Mouse (Mus musculus) forebrain, embryonic 11.5 days (tissue): ENCODE measurements around the gene Drc7. TPM values are rescaled to one million over a fixed set of nuclear protein-coding genes. Genes with fewer than 3 reads are reported as not detected.

Experiments
- ATAC-seq: fragments of 200-750 bp; cut with Nextera tagmentation; replicated peaks from 2 replicates; pipeline ENCODE4 v1.8.0; 2017; ENCODE audit warnings: moderate TSS enrichment; ENCODE audit not compliant: low FRiP score
- DNase-seq: peaks from one replicate; pipeline ENCODE4 v3.0.0-alpha.2; 2017; ENCODE audit warnings: low spot score
- H3K27ac ChIP-seq: fragments of 300-500 bp; sonication (generic); 2 replicates; pipeline ENCODE4 v1.5.1; 2014; ENCODE audit warnings: low read depth, low read length
- H3K27me3 ChIP-seq: fragments of 300-500 bp; sonication (generic); 2 replicates; pipeline ENCODE4 v1.6.1; 2014; ENCODE audit warnings: mild to moderate bottlenecking, low read length, mixed read lengths; ENCODE audit not compliant: control insufficient read depth, insufficient read depth
- H3K36me3 ChIP-seq: fragments of 300-500 bp; sonication (generic); 2 replicates; pipeline ENCODE4 v1.6.1; 2014; ENCODE audit warnings: mild to moderate bottlenecking, low read length, moderate library complexity, mixed read lengths; ENCODE audit not compliant: control insufficient read depth, insufficient read depth
- H3K4me1 ChIP-seq: fragments of 300-500 bp; sonication (generic); replicated peaks from 2 replicates; pipeline ENCODE4 v1.6.1; 2014; ENCODE audit warnings: low read length, mixed read lengths; ENCODE audit not compliant: control insufficient read depth, insufficient read depth
- H3K4me2 ChIP-seq: fragments of 300-500 bp; sonication (generic); 2 replicates; pipeline ENCODE4 v1.6.1; 2014; ENCODE audit warnings: low read depth, mild to moderate bottlenecking, low read length, moderate library complexity, mixed read lengths; ENCODE audit not compliant: severe bottlenecking
- H3K4me3 ChIP-seq: fragments of 300-500 bp; sonication (generic); 2 replicates; pipeline ENCODE4 v1.5.1; 2014; ENCODE audit warnings: low read depth, low read length
- H3K9ac ChIP-seq: fragments of 300-500 bp; sonication (generic); 2 replicates; pipeline ENCODE4 v1.6.1; 2014; ENCODE audit warnings: low read length
- H3K9me3 ChIP-seq: fragments of 300-500 bp; sonication (generic); 2 replicates; pipeline ENCODE4 v1.6.1; 2016; ENCODE audit warnings: low read length, mixed read lengths; ENCODE audit not compliant: control insufficient read depth
- WGBS: fragments of 180-500 bp; shearing (Covaris S2); extraction: QIAGEN DNeasy Blood & Tissue Kit; methylation state at CpG from one replicate; pipeline ENCODE4 v1.1.7; 2014; 5-methylcytosine and 5-hydroxymethylcytosine counted together
- polyA plus RNA-seq: library from polyadenylated mRNA; unstranded; fragments of >200 nt; fragmentation: Nextera tagmentation; extraction: Ambion mirVana; gene quantifications from 2 replicates; pipeline ENCODE4 v1.2.1, GENCODE M21; 2014

Drc7 gene
- polyA plus RNA-seq, 1 experiment from 2014 or later: 0.12 TPM

DNA sequence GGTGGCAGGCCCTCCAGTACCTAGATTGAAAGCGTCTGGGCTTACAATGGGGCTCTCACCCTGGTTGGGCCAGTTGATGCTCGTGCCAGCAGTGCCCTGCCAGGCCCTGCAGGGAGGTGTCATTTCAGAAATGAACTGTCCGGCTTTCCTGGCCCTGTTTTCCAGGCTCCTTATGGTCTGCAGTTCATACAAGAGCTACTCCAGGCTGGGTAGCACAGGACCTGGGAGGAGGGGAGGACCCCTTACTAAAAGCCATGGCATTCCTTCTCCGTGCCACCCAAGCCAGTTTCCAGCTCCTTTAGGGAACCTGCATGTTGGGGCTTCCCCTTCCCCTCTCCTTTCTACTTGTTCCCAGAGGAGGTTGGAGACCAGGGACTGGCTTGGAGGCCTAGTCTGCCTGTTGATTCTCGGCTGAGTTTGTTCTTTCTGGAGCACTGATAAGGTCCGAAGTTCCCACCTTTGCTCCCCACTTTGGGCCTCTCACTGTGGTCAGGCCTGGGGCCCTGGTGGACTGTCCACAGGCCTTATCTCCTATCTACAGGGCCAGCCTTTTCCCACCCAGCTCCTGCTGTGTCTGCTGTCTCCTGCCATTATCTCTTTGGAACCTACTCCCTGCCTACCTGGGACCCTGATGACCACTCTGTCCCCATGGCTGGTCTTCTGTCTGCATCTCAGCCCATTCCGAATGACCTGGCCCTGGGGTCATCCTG is 30.7 kb downstream of the Drc7 start:
- no peaks in the 10 kb centered on the region for H3K36me3 ChIP-seq
- H3K4me2 ChIP-seq: no peak overlapping the region
- H3K4me1 ChIP-seq: no peaks in the 10 kb centered on the region; the same call in 1 of the 2 replicates
- H3K9me3 ChIP-seq: no peaks in the 10 kb centered on the region
- no peak for ATAC-seq
- no peak overlapping the region for H3K4me3 ChIP-seq
- H3K27ac ChIP-seq: no peak overlapping the region
- no peak overlapping the region for H3K9ac ChIP-seq
- H3K27me3 ChIP-seq: no peaks in the 10 kb centered on the region
- no peak for DNase-seq
- 90% methylated on average over 7 of the region's 7 CpGs for WGBS

DNA sequence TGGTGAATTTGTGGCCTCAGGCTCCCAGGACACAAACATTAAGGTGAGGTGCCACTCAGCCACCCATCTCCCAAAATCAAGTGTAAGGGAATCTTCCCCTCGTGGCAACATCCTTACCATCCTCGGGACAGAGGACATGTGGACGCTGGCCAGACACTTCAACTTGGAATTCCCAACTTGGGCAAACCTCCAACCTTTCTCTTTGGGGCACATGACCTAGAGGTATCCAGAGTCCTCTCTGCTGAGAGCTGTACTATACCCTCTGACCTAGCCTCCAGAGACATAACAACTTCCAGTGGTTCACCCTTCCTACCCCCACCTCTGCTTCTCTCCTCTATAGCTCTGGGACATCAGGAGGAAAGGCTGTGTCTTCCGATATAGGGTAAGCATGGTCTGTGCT is 38.7 kb downstream of the Drc7 start:
- H3K4me1 ChIP-seq: no peaks in the 10 kb centered on the region
- no peak overlapping the region for H3K4me2 ChIP-seq
- ATAC-seq: no peak
- no peak overlapping the region for H3K4me3 ChIP-seq
- DNase-seq: no peak
- WGBS: 94% methylated on average over 4 of the region's 4 CpGs
- H3K27ac ChIP-seq: no peak overlapping the region
- H3K27me3 ChIP-seq: no peaks in the 10 kb centered on the region
- H3K9ac ChIP-seq: no peak overlapping the region
- no peaks in the 10 kb centered on the region for H3K9me3 ChIP-seq
- no peaks in the 10 kb centered on the region; the same call in 1 of the 2 replicates for H3K36me3 ChIP-seq

DNA sequence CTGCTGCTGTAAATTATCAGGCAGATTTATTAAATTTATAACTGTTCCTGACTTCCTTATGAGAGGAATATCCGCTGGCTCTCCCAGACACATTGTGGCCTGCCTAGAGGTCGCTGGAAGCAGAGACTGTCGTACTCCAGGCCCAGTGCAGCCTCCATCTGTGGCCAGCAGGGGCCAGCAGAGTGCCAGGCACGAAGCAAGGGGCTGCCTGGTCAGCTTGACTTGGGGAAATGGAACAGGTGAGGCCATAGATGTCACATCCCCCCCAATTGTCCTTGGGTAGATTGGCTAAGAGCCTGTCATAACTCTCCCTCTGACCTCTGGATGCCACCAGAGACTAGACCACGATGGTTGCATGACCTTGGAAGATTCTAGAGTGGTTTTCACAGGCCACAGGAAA is 44.1 kb downstream of the Drc7 start:
- peak; percentile 51; the same call in 1 of the 2 replicates for ATAC-seq
- no peaks in the 10 kb centered on the region for H3K4me1 ChIP-seq
- no peaks in the 10 kb centered on the region for H3K27me3 ChIP-seq
- H3K9me3 ChIP-seq: no peaks in the 10 kb centered on the region
- H3K4me2 ChIP-seq: no peak overlapping the region
- no peaks in the 10 kb centered on the region; the same call in 1 of the 2 replicates for H3K36me3 ChIP-seq
- DNase-seq: peak; percentile 78
- WGBS: 35% methylated on average over 5 of the region's 5 CpGs
- H3K4me3 ChIP-seq: no peak overlapping the region
- no peak overlapping the region for H3K27ac ChIP-seq
- H3K9ac ChIP-seq: no peak overlapping the region

DNA sequence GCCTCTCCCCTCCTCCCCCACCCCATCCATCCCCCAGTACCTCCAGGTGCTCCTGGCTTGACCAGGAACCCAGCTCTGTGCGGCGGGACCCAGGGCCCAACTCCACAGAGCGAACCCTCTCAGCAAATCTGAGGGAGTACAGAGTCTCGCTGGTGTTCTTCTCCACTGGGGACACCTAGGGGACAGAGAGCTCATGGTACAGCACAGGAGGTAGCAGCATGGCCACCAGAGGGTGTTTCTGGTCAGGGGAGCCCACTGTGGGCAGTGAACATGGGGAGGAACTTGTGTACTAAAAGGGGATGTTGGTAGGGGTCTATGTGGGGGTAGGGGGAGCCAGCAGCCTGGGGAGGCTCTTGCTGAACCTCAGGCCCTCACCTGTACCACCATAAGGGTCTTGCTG is 47.1 kb downstream of the Drc7 start:
- Histone ChIP-seq H3K27me3 (no peaks in the 10 kb centered on the region), H3K4me3 (no peak overlapping the region), H3K9ac (no peak overlapping the region), H3K4me2 (no peak overlapping the region), H3K27ac (no peak overlapping the region), H3K4me1 (no peaks in the 10 kb centered on the region), H3K36me3 (no peaks in the 10 kb centered on the region; the same call in 1 of the 2 replicates), H3K9me3 (no peaks in the 10 kb centered on the region)
- ATAC-seq: no peak
- WGBS: 73% methylated on average over 4 of the region's 4 CpGs
- DNase-seq: no peak

DNA sequence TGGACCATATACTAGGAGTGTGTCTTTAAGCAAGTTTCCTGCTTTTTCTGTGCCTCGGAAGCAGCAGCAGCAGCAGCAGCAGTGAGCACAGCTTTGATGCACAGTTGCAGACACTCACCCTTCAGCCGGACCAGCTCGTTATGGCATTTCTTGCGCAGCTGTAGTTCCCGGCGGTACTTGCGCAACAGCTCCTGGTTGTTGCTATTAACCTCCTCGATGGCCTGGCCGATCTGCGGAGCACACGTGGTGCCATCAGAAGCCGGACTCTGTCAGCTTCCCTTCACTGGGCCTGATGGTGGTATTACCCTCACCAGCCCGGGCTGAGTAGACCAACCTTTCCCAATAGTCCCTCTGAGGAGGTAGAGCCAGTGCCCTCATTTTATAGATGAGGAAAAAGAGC is 52.4 kb downstream of the Drc7 start:
- Histone ChIP-seq H3K4me2 (no peak overlapping the region), H3K36me3 (no peaks in the 10 kb centered on the region), H3K27ac (no peak overlapping the region), H3K4me3 (no peak overlapping the region), H3K9ac (no peak overlapping the region), H3K27me3 (no peaks in the 10 kb centered on the region), H3K4me1 (no peaks in the 10 kb centered on the region), H3K9me3 (no peaks in the 10 kb centered on the region)
- ATAC-seq (no peak), DNase-seq (no peak)
- 93% methylated on average over 13 of the region's 13 CpGs for WGBS

DNA sequence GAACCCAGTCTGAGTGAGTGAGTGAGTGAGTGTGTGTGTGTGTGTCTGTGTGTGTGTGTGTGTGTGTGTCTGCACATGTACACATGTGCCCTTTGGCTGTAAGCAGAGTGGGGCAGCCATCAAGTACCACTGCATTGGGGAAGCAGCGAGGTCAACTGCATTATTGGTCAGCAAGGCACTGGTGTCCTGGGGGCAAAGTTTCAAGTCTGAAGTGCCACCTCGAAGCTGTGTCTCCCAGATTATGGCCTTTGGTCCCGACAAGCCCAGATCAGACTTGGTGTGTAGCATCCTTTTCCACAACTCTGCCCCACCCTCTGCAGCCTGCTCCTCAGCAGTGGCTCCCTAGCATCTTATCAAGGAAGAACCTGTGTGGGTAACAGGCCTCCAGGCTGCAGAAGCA is 57.7 kb downstream of the Drc7 start:
- no peak overlapping the region for H3K4me3 ChIP-seq
- 86% methylated on average over 3 of the region's 3 CpGs for WGBS
- DNase-seq (no peak), ATAC-seq (no peak)
- H3K9me3 ChIP-seq: no peaks in the 10 kb centered on the region
- no peak overlapping the region for H3K9ac ChIP-seq
- H3K27me3 ChIP-seq: no peaks in the 10 kb centered on the region
- H3K36me3 ChIP-seq: no peaks in the 10 kb centered on the region
- no peak overlapping the region for H3K27ac ChIP-seq
- no peaks in the 10 kb centered on the region for H3K4me1 ChIP-seq
- no peak overlapping the region for H3K4me2 ChIP-seq

DNA sequence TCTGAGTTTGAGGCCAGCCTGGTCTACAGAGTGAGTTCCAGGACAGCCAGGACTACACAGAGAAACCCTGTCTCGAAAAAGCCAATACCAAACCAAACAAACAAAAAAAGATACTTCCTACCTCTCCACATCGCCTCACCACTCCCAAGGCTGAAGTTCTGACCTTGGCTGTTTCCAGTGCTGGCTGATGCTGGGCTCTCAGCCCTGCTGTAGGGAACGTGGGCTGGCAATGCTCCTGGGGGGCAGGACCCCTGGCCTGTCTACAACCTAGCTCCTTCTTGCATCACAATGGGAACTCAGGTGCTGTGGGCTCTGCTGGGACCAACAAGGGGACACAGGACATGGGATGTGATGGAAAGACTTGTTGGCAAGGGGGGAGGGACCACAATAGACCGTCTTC is 58.2 kb downstream of the Drc7 start:
- Histone ChIP-seq H3K27me3 (no peaks in the 10 kb centered on the region), H3K36me3 (no peaks in the 10 kb centered on the region), H3K4me1 (no peaks in the 10 kb centered on the region), H3K9me3 (no peaks in the 10 kb centered on the region), H3K4me2 (no peak overlapping the region), H3K4me3 (no peak overlapping the region), H3K27ac (no peak overlapping the region), H3K9ac (no peak overlapping the region)
- DNase-seq (no peak), ATAC-seq (no peak)
- WGBS: 84% methylated on average over 4 of the region's 4 CpGs

DNA sequence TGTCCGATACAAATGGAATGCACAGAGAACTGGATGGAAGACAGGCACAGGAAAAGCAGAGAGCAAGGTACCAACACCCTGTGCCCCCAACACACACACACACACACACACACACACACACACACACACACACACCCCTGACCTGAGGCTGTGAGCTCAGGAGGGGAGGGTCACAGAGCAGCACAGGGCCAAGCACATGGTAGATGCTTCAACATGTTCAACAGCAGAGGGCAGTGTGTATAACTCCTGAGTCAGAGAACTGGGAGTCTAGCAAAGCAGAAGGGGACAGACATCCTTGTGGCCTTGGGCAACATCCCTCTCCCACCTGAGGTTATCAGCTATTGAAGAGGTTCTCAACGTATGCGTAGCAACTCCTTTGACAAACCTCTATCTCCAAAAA is 58.8 kb downstream of the Drc7 start:
- no peak overlapping the region for H3K9ac ChIP-seq
- H3K4me2 ChIP-seq: no peak overlapping the region
- no peaks in the 10 kb centered on the region for H3K9me3 ChIP-seq
- H3K27me3 ChIP-seq: no peaks in the 10 kb centered on the region
- H3K36me3 ChIP-seq: no peaks in the 10 kb centered on the region
- WGBS: 78% methylated on average over 3 of the region's 3 CpGs
- ATAC-seq: peak; percentile 44; the same call in 1 of the 2 replicates
- H3K4me1 ChIP-seq: no peaks in the 10 kb centered on the region
- no peak overlapping the region for H3K4me3 ChIP-seq
- peak; percentile 55 for DNase-seq
- H3K27ac ChIP-seq: no peak overlapping the region

DNA sequence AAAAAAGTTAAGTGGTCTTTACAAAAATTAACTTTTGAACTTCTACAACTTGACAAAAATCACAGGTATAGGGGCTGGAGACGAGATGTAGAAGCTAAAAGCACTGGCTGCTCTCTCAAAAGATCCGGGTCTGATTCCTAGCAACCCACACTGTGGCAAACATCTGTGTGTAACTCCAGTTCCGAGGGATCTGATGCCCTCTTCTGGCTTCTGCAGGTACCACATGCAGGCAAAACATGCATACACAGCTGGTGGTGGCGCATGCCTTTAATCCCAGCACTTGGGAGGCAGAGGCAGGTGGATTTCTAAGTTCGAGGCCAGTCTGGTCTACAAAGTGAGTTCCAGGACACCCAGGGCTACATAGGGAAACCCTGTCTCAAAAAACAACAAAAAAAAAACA is 68.6 kb downstream of the Drc7 start:
- no peak for ATAC-seq
- H3K36me3 ChIP-seq: no peaks in the 10 kb centered on the region
- H3K4me1 ChIP-seq: no peaks in the 10 kb centered on the region
- no peaks in the 10 kb centered on the region for H3K27me3 ChIP-seq
- no peak overlapping the region for H3K4me2 ChIP-seq
- H3K27ac ChIP-seq: no peak overlapping the region
- DNase-seq: no peak
- 88% methylated on average over 5 of the region's 5 CpGs for WGBS
- H3K9ac ChIP-seq: no peak overlapping the region
- H3K4me3 ChIP-seq: no peak overlapping the region
- no peaks in the 10 kb centered on the region for H3K9me3 ChIP-seq
